In the genomic region with DNA sequence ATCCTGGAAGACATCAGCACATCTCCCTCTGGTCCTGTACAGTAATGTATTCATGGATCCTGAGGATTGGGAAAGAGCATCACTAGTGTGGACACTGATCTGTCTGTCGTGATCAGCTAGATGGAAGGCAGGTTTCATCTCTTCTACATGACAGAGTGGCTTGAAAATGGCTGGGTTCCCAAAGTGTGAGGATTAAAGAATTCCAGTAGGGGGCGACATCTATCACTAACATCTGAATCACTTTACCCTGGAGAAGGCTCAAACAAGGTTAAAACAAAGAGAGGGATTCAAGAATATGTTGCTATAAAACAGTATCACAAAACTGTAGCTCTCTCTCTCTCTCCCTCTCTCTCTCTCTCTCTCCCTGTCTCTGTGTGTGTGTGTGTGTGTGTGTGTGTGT, we compare ENCODE assay signal across 13 mouse cellular contexts. TPM values are rescaled to one million over a fixed set of nuclear protein-coding genes. Genes with fewer than 3 reads are reported as not detected.
A peak's percentile ranks its signal among the peaks of the same experiment; 100 is the strongest.
DNase-seq lines count a peak whose midpoint lies in the region; ATAC-seq and TF ChIP-seq lines count a peak whose summit lies in the region.
"Had no signal": no experiment of that assay in that cellular context is flagged by ENCODE, and none has a peak within 500 bp of the region (broad histone marks: within the 10 kb centered on the region; RNA-seq: fewer than 3 reads in every experiment).

No protein-coding gene starts in this region.

- no peak for ATAC-seq in embryonic facial prominence, embryonic 11.5 days (replicated peaks; ENCODE audit: insufficient number of reproducible peaks, low FRiP score, low TSS enrichment, low read depth)

- H3K9me3 ChIP-seq in embryonic facial prominence, embryonic 11.5 days (replicated peaks; ENCODE audit: control insufficient read depth, low read length), result no peaks in the 10 kb centered on the region
- H3K9me3 ChIP-seq in embryonic facial prominence, embryonic 10.5 days, result no peaks in the 10 kb centered on the region
- H3K9me3 ChIP-seq in CH12.LX (replicated peaks; ENCODE audit: low read length), result no peaks in the 10 kb centered on the region
- H3K9me3 ChIP-seq: hindbrain, embryonic 15.5 days; liver, embryonic 15.5 days had no signal

- no peak overlapping the region for H3K4me3 ChIP-seq in embryonic facial prominence, embryonic 11.5 days (ENCODE audit: low read depth, low read length)
- H3K4me3 ChIP-seq in embryonic facial prominence, embryonic 10.5 days, result no peak overlapping the region
- H3K4me3 ChIP-seq in left cerebral cortex, adult 2 months, result no peak overlapping the region
- H3K4me3 ChIP-seq in CH12.LX (replicated peaks in 1 of 3; ENCODE audit: low read depth in 2 of 3, low read length in 2 of 3, poor library complexity in 1 of 3), result no peak overlapping the region
- H3K4me3 ChIP-seq in cortical plate, adult 2 months (ENCODE audit: insufficient read depth, low read length), result no peak overlapping the region
- H3K4me3 ChIP-seq: hindbrain, embryonic 15.5 days; liver, embryonic 15.5 days had no signal

- intact Hi-C loops in left cerebral cortex, adult 2 months (cut with DNase I), result loop anchor here (2.0 kb wide), 1 partner anchor 68 kb away; no protein-coding TSS in a partner anchor

- WGBS in embryonic facial prominence, embryonic 11.5 days, result 17% methylated on average over 2 of the region's 2 CpGs
- WGBS in embryonic facial prominence, embryonic 10.5 days, result 22% methylated on average over 2 of the region's 2 CpGs

- peak; percentile 63 for TF ChIP-seq CTCF in left cerebral cortex, adult 2 months (IDR thresholded peaks at IDR 0.05)
- peak; percentile 34 to 60; a peak in 2 of 4 replicates for TF ChIP-seq CTCF in CH12.LX (conservative IDR thresholded peaks at IDR 0.05 in 1 of 2, IDR thresholded peaks at IDR 0.05 in 1 of 2; ENCODE audit: low read depth in 2 of 2, low read length in 2 of 2)
- peak; percentile 17; the same call in 1 of the 2 replicates for TF ChIP-seq CTCF in cortical plate, adult 2 months (IDR thresholded peaks at IDR 0.05; ENCODE audit: extremely low read depth, insufficient read depth, low read length)

- H3K79me2 ChIP-seq in CH12.LX (replicated peaks; ENCODE audit: control insufficient read depth, extremely low read depth, insufficient read depth, poor library complexity, severe bottlenecking), result no peaks in the 10 kb centered on the region

- no peak for TF ChIP-seq POLR2A in CH12.LX (IDR thresholded peaks at IDR 0.05; ENCODE audit: low read depth, low read length)
- TF ChIP-seq POLR2A in cortical plate, adult 2 months (IDR thresholded peaks at IDR 0.05; ENCODE audit: extremely low read depth, insufficient read depth, low read length), result no peak

- dilution Hi-C loops in CH12.LX (cut with MboI; ENCODE audit: extremely low pct_ligation_motif_present, extremely low pct_unique_long_range_greater_than_20kb, low sequenced_read_pairs), result no loop called here

- no peaks in the 10 kb centered on the region for H3K4me1 ChIP-seq in embryonic facial prominence, embryonic 11.5 days (ENCODE audit: control insufficient read depth, insufficient read depth, low read length)
- H3K4me1 ChIP-seq in embryonic facial prominence, embryonic 10.5 days, result no peaks in the 10 kb centered on the region
- peaks cover 2 to 16% of the 10 kb centered on the region in 2 experiments for H3K4me1 ChIP-seq in CH12.LX (ENCODE audit: control insufficient read depth in 1 of 2, insufficient read depth in 2 of 2)
- no peaks in the 10 kb centered on the region for H3K4me1 ChIP-seq in cortical plate, adult 2 months (ENCODE audit: control insufficient read depth, insufficient read depth, low read length)
- H3K4me1 ChIP-seq: hindbrain, embryonic 15.5 days; liver, embryonic 15.5 days had no signal

- no peaks in the 10 kb centered on the region for H3K36me3 ChIP-seq in embryonic facial prominence, embryonic 11.5 days (replicated peaks; ENCODE audit: control insufficient read depth, insufficient read depth, low read depth, low read length)
- no peaks in the 10 kb centered on the region for H3K36me3 ChIP-seq in embryonic facial prominence, embryonic 10.5 days (replicated peaks)
- H3K36me3 ChIP-seq in CH12.LX (replicated peaks in 1 of 2; ENCODE audit: control insufficient read depth in 1 of 2, insufficient read depth in 1 of 2, low read length in 1 of 2), result no peaks in the 10 kb centered on the region
- H3K36me3 ChIP-seq: hindbrain, embryonic 15.5 days; liver, embryonic 15.5 days had no signal

- H3K4me2 ChIP-seq in embryonic facial prominence, embryonic 11.5 days (ENCODE audit: low read depth, low read length), result no peak overlapping the region
- no peak overlapping the region for H3K4me2 ChIP-seq in CH12.LX (ENCODE audit: insufficient read depth, low read depth, poor library complexity, severe bottlenecking)
- H3K4me2 ChIP-seq: hindbrain, embryonic 15.5 days; liver, embryonic 15.5 days had no signal

- peak; percentile 45 for DNase-seq in embryonic facial prominence, embryonic 11.5 days (ENCODE audit: low spot score)
- no peak for DNase-seq in embryonic facial prominence, embryonic 10.5 days (ENCODE audit: low spot score)
- DNase-seq in left cerebral cortex, adult 2 months (ENCODE audit: extremely low spot score in 1 of 2, low spot score in 2 of 2), result no peak
- no peak for DNase-seq in left cerebral cortex, adult 8-10 months (ENCODE audit: low spot score in 2 of 2)
- peak; percentile 47 for DNase-seq in CH12.LX (ENCODE audit: extremely low read depth)
- no peak for DNase-seq in testis, postnatal 10 days (ENCODE audit: low spot score)
- no peak for DNase-seq in urinary bladder, postnatal 14 days (ENCODE audit: low spot score)
- DNase-seq: right cerebral cortex, postnatal 4 days had no signal

- H3K9ac ChIP-seq in embryonic facial prominence, embryonic 11.5 days (replicated peaks; ENCODE audit: low read length), result no peak overlapping the region
- H3K9ac ChIP-seq in CH12.LX (ENCODE audit: insufficient read depth, low read depth), result no peak overlapping the region
- H3K9ac ChIP-seq: hindbrain, embryonic 15.5 days; liver, embryonic 15.5 days had no signal

- peak; percentile 45 for TF ChIP-seq RAD21 in CH12.LX (IDR thresholded peaks at IDR 0.05; ENCODE audit: low read depth, low read length)

- no peak for TF ChIP-seq EP300 in CH12.LX (IDR thresholded peaks at IDR 0.05; ENCODE audit: low read length)

- no peak overlapping the region for H3K27ac ChIP-seq in embryonic facial prominence, embryonic 11.5 days (replicated peaks; ENCODE audit: low read depth, low read length)
- H3K27ac ChIP-seq in embryonic facial prominence, embryonic 10.5 days (replicated peaks), result no peak overlapping the region
- no peak overlapping the region for H3K27ac ChIP-seq in left cerebral cortex, adult 2 months
- H3K27ac ChIP-seq in CH12.LX (ENCODE audit: insufficient read depth, low read depth), result no peak overlapping the region
- no peak overlapping the region for H3K27ac ChIP-seq in cortical plate, adult 2 months (ENCODE audit: insufficient read depth, low read length)
- H3K27ac ChIP-seq: hindbrain, embryonic 15.5 days; liver, embryonic 15.5 days had no signal

- in situ Hi-C loops in CH12.LX (cut with MboI; ENCODE audit: low pct_ligation_motif_present, low pct_unique_long_range_greater_than_20kb, low sequenced_read_pairs), result loop anchor here (25.0 kb wide), 1 partner anchor 484 kb away; the partner anchor contains the start of gene Mgat5

- H3K27me3 ChIP-seq in embryonic facial prominence, embryonic 11.5 days (ENCODE audit: control insufficient read depth, insufficient read depth, low read length), result no peaks in the 10 kb centered on the region
- H3K27me3 ChIP-seq in embryonic facial prominence, embryonic 10.5 days (replicated peaks; ENCODE audit: low read depth, poor library complexity, severe bottlenecking), result no peaks in the 10 kb centered on the region
- H3K27me3 ChIP-seq in CH12.LX (replicated peaks), result no peaks in the 10 kb centered on the region
- H3K27me3 ChIP-seq: hindbrain, embryonic 15.5 days; liver, embryonic 15.5 days had no signal

TF ChIP-seq in CH12.LX, 34 proteins besides CTCF, POLR2A, EP300 and RAD21:
- peak; percentile 37 for TF ChIP-seq SMC3 (IDR thresholded peaks at IDR 0.05; ENCODE audit: low read depth, low read length)
- TF ChIP-seq TBP (conservative IDR thresholded peaks at IDR 0.05; ENCODE audit: low read depth, low read length), result no peak
- TF ChIP-seq PAX5 (IDR thresholded peaks at IDR 0.05; ENCODE audit: low read length), result no peak
- no peak for TF ChIP-seq MXI1 (IDR thresholded peaks at IDR 0.05; ENCODE audit: low read depth, low read length)
- no peak for TF ChIP-seq HCFC1 (IDR thresholded peaks at IDR 0.05; ENCODE audit: low read depth, low read length)
- no peak for TF ChIP-seq TCF12 (IDR thresholded peaks at IDR 0.05; ENCODE audit: low read depth, low read length)
- no peak for TF ChIP-seq GABPA (IDR thresholded peaks at IDR 0.05; ENCODE audit: insufficient replicate concordance, low read depth, low read length)

RNA-seq across cellular contexts. Expression of gene Tmem163, which starts 17.2 kb away (rescaled TPM):
- 9.5 and 10.2 TPM in 2 replicates for polyA plus RNA-seq in embryonic facial prominence, embryonic 11.5 days (2014; fragmentation: Nextera tagmentation; extraction: Ambion mirVana)
- polyA plus RNA-seq in embryonic facial prominence, embryonic 10.5 days (2016; fragmentation: Nextera tagmentation; extraction: Ambion mirVana), result 3.0 and 4.2 TPM in 2 replicates
- total RNA-seq in left cerebral cortex, adult 2 months (2021), result 10 to 100 TPM; 18.0 to 20.0 TPM
- 10 to 100 TPM; 18.8 to 20.4 (median 19.4) TPM for total RNA-seq in left cerebral cortex, adult 8-10 months (2022)
- total RNA-seq in CH12.LX (2012; rRNA removed) (4.2 and 4.5 TPM in 2 replicates), CH12.LX (2014; rRNA removed) (5.3 and 8.1 TPM in 2 replicates)
- 10.0 and 11.2 TPM in 2 replicates for polyA plus RNA-seq in CH12.LX (2012; ENCODE audit: insufficient read length, low read depth)
- polyA plus RNA-seq in cortical plate, adult 2 months (2012; rRNA removed), result 21.5 and 31.6 TPM in 2 replicates
- total RNA-seq: gastrocnemius, postnatal 4 days had no signal

RNA-seq across cellular contexts. Expression of gene Acmsd, which starts 32.7 kb away (rescaled TPM):
- 0.32 and 0.49 TPM in 2 replicates for polyA plus RNA-seq in embryonic facial prominence, embryonic 11.5 days (2014; fragmentation: Nextera tagmentation; extraction: Ambion mirVana)
- polyA plus RNA-seq in embryonic facial prominence, embryonic 10.5 days (2016; fragmentation: Nextera tagmentation; extraction: Ambion mirVana), result 0.11 and 0.22 TPM in 2 replicates
- total RNA-seq in left cerebral cortex, adult 2 months (2021), result not detected
- not detected for total RNA-seq in left cerebral cortex, adult 8-10 months (2022)
- total RNA-seq in CH12.LX (2012; rRNA removed), result not detected in 2 replicates
- total RNA-seq in CH12.LX (2014; rRNA removed), result not detected in 2 replicates
- polyA plus RNA-seq in CH12.LX (2012; ENCODE audit: insufficient read length, low read depth), result not detected in 2 replicates
- polyA plus RNA-seq in cortical plate, adult 2 months (2012; rRNA removed), result 0.06 and 0.08 TPM in 2 replicates
- total RNA-seq: gastrocnemius, postnatal 4 days; layer of hippocampus, postnatal 14 days had no signal

Comparison
In these comparisons a context has a peak if more than half of its experiments do, and no peak if none do; other contexts are left out.
1. DNase-seq: peak in embryonic facial prominence, embryonic 11.5 days (single experiment) and CH12.LX (single experiment); none in embryonic facial prominence, embryonic 10.5 days (single experiment), left cerebral cortex, adult 2 months (0 of 2), left cerebral cortex, adult 8-10 months (0 of 2), testis, postnatal 10 days (single experiment) and urinary bladder, postnatal 14 days (single experiment).
2. Peak in every context shown above with its lines, with median percentiles within 50 percentile points of each other: CTCF ChIP-seq.